Mouse (Mus musculus) c-Kit-positive CD71-positive TER-119-negative erythroid progenitor cells, embryonic 14.5 days (primary cell): ENCODE results near the gene Slc12a4.
"Not testable (repeated sequence)": the region's sequence is repeated elsewhere in the genome, so short reads cannot be mapped to it uniquely, and the experiment has no call there.

Source experiments
- DNase-seq: peaks from one replicate; pipeline ENCODE4 v3.0.0-alpha.2; 2013; ENCODE audit warnings: low read depth

Slc12a4 gene

GRCm38 (mm10) chr8:105965905-105966341, at the start of gene Slc12a4:
Slc12a4 (minus strand) TSS chr8:105966097.
- DNase-seq: peak; percentile 73

- peak; percentile 66 for DNase-seq
These were observed 46.3 kb upstream of the Slc12a4 start for GRCm38 (mm10) chr8:106012203-106012602.

GRCm38 (mm10) chr8:106011643-106011986, 45.7 kb upstream of the Slc12a4 start, which contains the start of gene Ddx28:
Ddx28 (minus strand) TSS chr8:106011882.
- peak; percentile 49 for DNase-seq

DNA sequence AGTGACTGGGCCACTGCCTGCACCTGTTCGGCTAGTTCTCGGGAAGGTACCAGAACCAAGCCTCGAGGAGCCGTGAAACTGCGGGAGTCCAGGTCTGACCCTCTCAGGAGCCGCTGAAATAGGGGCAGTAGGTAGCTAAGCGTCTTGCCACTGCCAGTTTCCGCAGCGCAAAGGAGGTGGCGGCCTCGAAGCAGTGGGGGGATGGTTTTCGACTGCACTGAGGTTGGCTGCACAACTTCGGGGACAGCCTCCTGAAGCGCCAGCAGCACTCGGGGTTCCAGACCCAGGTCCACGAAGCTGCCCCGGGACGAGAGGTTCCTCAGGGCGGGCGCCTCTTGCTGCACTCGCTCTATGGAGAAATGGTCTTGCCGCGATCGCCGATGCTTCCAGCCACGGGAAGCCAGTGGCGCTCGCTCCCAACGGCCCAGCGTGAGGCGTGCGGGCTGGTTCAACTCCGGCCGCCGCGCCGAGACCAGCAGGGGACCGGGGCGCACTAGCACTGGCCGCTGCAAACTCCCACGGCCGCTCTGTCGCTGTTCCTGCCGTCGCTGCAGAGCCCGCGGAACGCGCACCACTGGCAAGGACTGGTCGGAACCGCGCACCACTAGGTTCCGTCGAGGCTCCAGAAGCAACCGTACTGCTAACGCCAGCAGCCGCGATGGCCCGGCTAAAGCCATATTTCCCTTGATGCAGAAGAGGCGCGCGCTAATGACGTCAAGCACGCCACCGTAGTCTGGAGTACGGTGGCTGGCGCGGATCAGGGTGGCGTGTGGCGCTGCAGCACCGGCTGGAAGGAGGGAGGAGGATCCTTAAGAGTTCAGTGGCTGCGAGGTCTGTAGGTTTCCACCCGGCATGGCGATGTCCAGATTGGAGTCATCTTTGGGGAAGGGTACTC, 45.1 kb upstream of the Slc12a4 start:
- DNase-seq: peak; percentile 92

DNA sequence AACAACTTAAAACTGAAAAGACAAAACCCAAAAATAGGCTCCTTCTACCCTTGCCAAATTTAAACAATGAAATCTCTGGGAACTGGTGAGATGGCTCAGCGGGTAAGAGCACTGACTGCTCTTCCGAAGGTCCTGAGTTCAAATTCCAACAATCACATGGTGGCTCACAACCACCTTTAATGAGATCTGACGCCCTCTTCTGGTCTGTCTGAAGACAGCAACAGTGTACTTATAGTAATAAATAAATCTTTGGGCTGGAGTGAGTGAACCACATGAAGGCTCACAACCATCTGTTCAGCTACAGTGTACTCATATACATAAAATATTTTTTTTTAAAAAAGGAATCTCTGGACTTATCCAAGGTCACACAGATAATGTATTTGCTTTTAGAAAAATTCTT, 42.0 kb upstream of the Slc12a4 start:
- DNase-seq: not testable (repeated sequence)

DNA sequence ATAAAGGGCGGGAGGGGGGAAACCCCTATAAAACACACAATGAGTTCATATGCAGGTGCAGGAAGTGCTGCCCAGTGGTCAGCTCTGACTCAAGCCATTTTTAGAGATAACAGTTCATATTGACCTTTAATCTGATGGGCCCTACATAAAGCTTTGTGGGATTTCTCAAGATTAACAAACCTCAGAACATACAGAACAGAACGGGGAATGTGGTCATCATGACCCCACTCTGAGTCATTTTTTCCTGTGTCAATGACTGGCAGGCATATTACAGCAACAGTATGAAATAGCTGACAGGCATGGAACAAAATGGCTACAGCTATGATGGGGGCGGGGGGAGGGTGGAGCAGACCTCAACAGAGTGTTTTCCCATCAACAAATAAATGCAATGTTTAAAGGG, 41.2 kb upstream of the Slc12a4 start:
- no peak for DNase-seq

GRCm38 (mm10) chr8:106006413-106006812, 40.5 kb upstream of the Slc12a4 start:
- DNase-seq: no peak

DNA sequence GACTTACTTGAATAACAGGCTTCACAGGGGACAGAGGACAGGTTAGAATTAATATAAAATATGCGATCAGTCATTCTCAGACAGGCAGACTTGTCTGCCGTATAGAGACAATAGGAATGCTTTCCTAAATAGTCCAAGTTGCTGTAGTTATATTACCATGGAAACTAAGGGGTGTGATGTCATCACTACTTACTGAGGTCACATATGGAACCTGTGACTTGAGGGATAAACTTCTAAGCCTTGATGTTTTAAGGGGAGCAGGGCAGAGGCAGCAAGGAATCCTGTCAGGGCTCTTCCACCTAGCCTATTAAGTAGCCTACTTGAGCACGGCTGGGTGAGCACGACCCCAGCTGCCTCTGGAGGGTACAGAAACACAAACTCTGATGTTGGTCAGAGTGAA, 40.0 kb upstream of the Slc12a4 start, which contains the start of gene Dpep2nb:
Dpep2nb (minus strand) TSS at position 101 of the 400 bp plus-strand sequence.
- DNase-seq: no peak

DNA sequence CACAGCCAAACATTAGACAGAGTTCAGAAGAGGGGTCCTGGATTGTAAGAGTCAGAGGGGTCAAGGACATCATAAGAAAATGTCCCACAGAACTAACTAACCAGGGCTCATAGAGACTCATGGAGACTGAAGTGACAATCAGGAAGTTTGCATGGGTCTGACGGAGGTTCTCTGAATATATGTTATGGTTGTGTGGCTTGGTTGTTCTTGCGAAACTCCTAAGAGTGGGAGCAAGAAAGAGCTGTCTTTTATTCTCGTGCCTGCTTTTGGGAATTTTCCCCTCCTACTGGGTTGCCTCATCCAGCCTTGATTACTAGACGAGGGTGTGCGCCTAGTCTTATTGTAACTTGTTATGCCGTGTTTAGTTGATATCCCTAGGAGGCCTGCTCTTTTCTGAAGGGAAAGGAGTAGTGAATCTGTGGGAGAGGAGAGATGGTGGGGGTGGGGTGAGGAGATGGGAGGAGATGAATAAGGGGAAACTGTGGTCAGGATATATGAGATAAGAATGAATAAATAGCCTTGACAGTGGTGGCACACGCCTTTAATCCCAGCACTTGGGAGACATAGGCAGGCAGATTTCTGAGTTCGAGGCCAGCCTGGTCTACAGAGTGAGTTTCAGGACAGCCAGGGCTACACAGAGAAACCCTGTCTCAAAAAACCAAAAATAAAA, 38.8 kb upstream of the Slc12a4 start:
- no peak for DNase-seq

DNA sequence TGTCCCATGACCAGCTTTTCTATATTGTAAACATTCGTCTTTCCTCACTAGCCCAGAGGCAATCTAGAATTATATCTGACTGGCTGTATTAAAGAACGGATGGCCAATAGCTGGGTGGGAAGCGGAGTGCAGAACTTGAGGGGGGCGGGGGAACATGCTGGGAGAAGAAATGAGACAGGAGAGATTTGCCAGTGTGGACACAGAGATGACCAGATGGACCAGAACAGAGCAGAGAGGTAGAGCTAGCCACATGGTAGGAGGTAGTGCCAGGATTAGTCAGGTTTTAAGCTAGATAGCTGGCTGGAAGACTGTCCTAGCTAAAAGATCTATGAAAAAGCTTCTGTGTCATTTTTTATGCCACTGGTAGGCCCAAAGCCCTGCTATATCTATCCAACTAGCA, 36.0 kb upstream of the Slc12a4 start:
- DNase-seq: no peak

DNA sequence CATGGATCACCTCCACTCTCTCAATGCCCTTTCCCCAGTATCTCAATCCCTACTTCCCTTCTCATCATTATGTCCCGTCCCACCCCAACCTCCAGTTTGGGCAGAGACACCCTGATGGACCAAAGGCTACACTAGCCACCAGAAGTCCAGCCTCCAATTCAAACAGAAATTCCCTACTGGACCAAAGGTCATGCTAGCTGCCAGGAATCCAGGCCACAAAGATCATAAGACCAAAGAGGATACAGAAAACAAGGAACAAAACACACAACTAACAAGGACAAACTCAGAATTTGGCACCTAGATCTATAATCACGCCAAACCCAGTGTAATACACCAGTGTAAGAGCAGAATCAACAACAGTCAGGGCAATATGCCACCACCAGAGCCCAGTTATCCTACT, 33.1 kb upstream of the Slc12a4 start:
- no peak for DNase-seq

DNA sequence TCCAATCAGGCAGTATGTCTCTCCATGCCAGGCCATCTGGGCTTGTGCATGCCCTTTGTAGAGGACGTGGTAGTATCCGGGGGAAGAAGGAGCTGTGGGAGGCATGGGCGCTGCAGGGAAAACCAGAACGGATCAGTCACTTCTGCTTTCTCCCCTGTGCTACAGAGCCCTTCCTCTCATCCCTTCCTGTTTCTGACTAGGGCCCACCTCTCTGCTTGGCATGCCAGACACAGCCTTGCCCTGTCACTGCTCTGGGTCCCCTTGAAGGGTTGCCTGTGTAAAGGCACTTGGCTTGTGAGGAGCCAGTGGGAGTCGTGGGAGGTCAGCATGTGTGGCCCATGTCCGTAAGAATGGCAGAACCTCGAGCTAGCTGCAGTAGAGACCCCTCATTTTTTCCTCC, 30.5 kb upstream of the Slc12a4 start:
- DNase-seq: no peak

GRCm38 (mm10) chr8:105993226-105993625, 27.3 kb upstream of the Slc12a4 start:
- no peak for DNase-seq

- DNase-seq: no peak
These were observed 26.6 kb upstream of the Slc12a4 start for GRCm38 (mm10) chr8:105992499-105992898.

GRCm38 (mm10) chr8:105991546-105991945, 25.6 kb upstream of the Slc12a4 start:
- DNase-seq: no peak

GRCm38 (mm10) chr8:105990856-105991387, 25.0 kb upstream of the Slc12a4 start, which contains the start of gene Dus2:
Dus2 (plus strand) TSS chr8:105991337.
- peak; percentile 84 for DNase-seq

- DNase-seq: no peak
These were observed 22.6 kb upstream of the Slc12a4 start for GRCm38 (mm10) chr8:105988546-105988945.

- DNase-seq: not testable (repeated sequence)
These were observed 17.5 kb upstream of the Slc12a4 start for GRCm38 (mm10) chr8:105983406-105983805.

DNA sequence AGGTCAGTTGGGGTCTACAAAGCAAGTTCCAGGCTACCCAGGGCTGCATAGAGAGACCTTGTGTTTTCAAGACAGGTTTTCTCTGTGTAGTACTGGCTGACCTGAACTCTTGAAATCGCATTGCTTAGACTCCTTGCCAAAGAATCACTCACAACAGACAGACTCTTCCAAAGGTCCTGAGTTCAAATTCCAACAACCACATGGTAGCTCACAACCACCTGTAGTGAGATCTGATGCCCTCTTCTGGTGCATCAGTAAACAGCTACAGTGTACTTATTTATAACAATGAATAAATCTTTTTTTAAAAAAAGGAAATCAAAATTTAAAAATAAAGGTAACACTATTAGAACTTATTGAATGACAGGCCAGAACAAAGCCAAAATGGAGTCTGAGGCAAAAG, 15.2 kb upstream of the Slc12a4 start:
- no peak for DNase-seq

DNA sequence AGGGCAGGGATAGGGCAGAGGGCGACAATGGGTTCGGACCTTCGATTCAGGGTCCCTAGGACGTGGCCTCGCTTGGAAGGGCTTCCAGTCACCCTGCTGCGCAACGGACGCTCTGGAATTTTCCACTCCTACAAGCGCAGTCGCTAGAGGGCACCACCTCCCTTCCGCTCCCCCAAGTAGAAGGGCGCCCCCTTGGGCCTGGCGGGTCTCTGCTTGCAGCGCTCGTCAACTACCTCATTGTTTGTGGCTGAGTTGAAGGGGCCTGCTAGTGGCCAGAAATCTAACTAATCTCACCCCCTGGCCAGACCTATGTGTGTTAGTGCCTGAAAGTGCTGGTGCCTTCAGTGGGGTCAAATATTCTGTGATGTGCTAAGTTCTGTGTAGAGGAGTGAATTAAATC, 13.4 kb upstream of the Slc12a4 start, which contains the start of gene Dpep3:
Dpep3 (minus strand) TSS at position 105 of the 400 bp plus-strand sequence.
- no peak for DNase-seq

DNA sequence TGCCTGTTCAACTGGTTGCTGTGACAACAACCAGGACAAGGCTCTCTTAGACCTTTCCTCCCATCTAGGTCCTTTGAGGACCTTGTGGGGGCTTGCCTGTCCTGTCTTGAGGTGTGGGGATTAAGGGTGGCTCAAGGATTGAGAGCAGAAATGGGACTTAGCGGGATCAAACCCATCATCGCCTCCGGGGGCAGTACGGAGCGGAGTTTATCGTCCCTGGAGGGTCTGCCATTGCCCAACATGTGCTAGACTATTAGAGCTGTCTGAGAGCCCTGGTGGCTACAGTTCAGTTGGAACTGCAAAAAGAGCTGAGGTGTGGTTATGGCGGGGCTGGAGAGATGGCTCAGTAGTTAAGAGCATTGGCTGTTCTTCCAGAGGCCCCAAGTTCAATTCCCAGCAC, 9.5 kb upstream of the Slc12a4 start:
- DNase-seq: no peak

GRCm38 (mm10) chr8:105971019-105971720, 5.3 kb upstream of the Slc12a4 start:
- no peak for DNase-seq
